Mouse (Mus musculus) forebrain, postnatal 0 days (tissue): ENCODE measurements around the gene Gm29133. TPM values are rescaled to one million over a fixed set of nuclear protein-coding genes. Genes with fewer than 3 reads are reported as not detected.

Experiments used
- ATAC-seq: fragments of 200-750 bp; cut with Nextera tagmentation; 2 replicates; pipeline ENCODE4 v1.8.0; 2017; ENCODE audit warnings: mild to moderate bottlenecking, moderate library complexity
- DNase-seq: peaks from one replicate; pipeline ENCODE4 v3.0.0-alpha.2; 2015
- H3K27ac ChIP-seq: fragments of 300-500 bp; sonication (generic); 2 replicates; pipeline ENCODE4 v1.5.1; 2014; ENCODE audit warnings: low read depth, mild to moderate bottlenecking, antibody characterized with exemption, low read length, moderate library complexity, mixed read lengths
- H3K27me3 ChIP-seq: fragments of 300-500 bp; sonication (generic); 2 replicates; pipeline ENCODE4 v1.6.1; 2014; ENCODE audit warnings: mild to moderate bottlenecking, low read length, mixed read lengths; ENCODE audit not compliant: insufficient read depth
- H3K36me3 ChIP-seq: fragments of 300-500 bp; sonication (generic); 2 replicates; pipeline ENCODE4 v1.6.1; 2014; ENCODE audit warnings: mild to moderate bottlenecking, moderate library complexity; ENCODE audit not compliant: insufficient read depth
- H3K4me1 ChIP-seq: fragments of 300-500 bp; sonication (generic); 2 replicates; pipeline ENCODE4 v1.6.1; 2014; ENCODE audit warnings: antibody characterized with exemption; ENCODE audit not compliant: insufficient read depth
- H3K4me2 ChIP-seq: fragments of 300-500 bp; sonication (generic); 2 replicates; pipeline ENCODE4 v1.6.1; 2014; ENCODE audit warnings: low read depth, mild to moderate bottlenecking, moderate library complexity
- H3K4me3 ChIP-seq: fragments of 300-500 bp; sonication (generic); 2 replicates; pipeline ENCODE4 v1.5.1; 2014; ENCODE audit warnings: low read depth, low read length, mixed read lengths
- H3K9ac ChIP-seq: fragments of 300-500 bp; sonication (generic); 2 replicates; pipeline ENCODE4 v1.6.1; 2014; ENCODE audit warnings: mild to moderate bottlenecking
- H3K9me3 ChIP-seq: fragments of 300-500 bp; sonication (generic); 2 replicates; pipeline ENCODE4 v1.6.1; 2016; ENCODE audit warnings: low read length
- CTCF ChIP-seq: sonication (generic); IDR thresholded peaks from 2 replicates; pipeline ENCODE4 v1.5.1; 2016; ENCODE audit warnings: antibody characterized with exemption, control low read depth, low read depth
- WGBS: fragments of 180-500 bp; shearing (Covaris S2); extraction: QIAGEN DNeasy Blood & Tissue Kit; methylation state at CpG from one replicate; pipeline ENCODE4 v1.1.7; 2014; 5-methylcytosine and 5-hydroxymethylcytosine counted together
- polyA plus RNA-seq: library from polyadenylated mRNA; unstranded; fragments of >200 nt; fragmentation: Nextera tagmentation; extraction: Ambion mirVana; gene quantifications from 2 replicates; pipeline ENCODE4 v1.2.1, GENCODE M21; 2015
- total RNA-seq: library from RNA; depleted of rRNA; stranded (reverse); fragments of >200 nt; gene quantifications from 2 replicates; pipeline ENCODE4 v1.2.3, GENCODE M21; 2014; rRNA removed

The Gm29133 gene
- total and polyA plus RNA-seq, 2 experiments from 2014 or later: not detected

- 86% methylated on average over 2 of the region's 2 CpGs for WGBS
- no peak for TF ChIP-seq CTCF
- Histone ChIP-seq H3K9me3 (no peaks in the 10 kb centered on the region), H3K36me3 (no peaks in the 10 kb centered on the region), H3K4me1 (no peaks in the 10 kb centered on the region), H3K27ac (no peak overlapping the region), H3K4me2 (no peak overlapping the region), H3K4me3 (no peak overlapping the region), H3K9ac (no peak overlapping the region), H3K27me3 (no peaks in the 10 kb centered on the region)
- DNase-seq (no peak), ATAC-seq (no peak)
These were observed 86.8 kb downstream of the Gm29133 start for GRCm38 (mm10) chr3:75834827-75835226.

- Histone ChIP-seq H3K4me3 (no peak overlapping the region), H3K4me1 (no peaks in the 10 kb centered on the region), H3K9ac (no peak overlapping the region), H3K9me3 (no peaks in the 10 kb centered on the region), H3K36me3 (no peaks in the 10 kb centered on the region), H3K27me3 (no peaks in the 10 kb centered on the region), H3K27ac (no peak overlapping the region), H3K4me2 (no peak overlapping the region)
- no peak for TF ChIP-seq CTCF
- ATAC-seq: no peak
- peak; percentile 8 for DNase-seq
- 82% methylated on average over 5 of the region's 5 CpGs for WGBS
These were observed 87.4 kb downstream of the Gm29133 start for GRCm38 (mm10) chr3:75835286-75835967.

Other genes starting within 250 kb of the Gm29133 start
- gene Pdcd10, start 191.3 kb upstream of the Gm29133 start, total RNA-seq: 65.7 and 71.9 TPM in 2 replicates
- gene Pdcd10, start 191.3 kb upstream of the Gm29133 start, polyA plus RNA-seq: 98.0 and 110 TPM in 2 replicates
- 110 and 112 TPM in 2 replicates for gene Serpini1, start 190.7 kb upstream of the Gm29133 start, total RNA-seq
- gene Serpini1, start 190.7 kb upstream of the Gm29133 start, polyA plus RNA-seq: 97.1 and 117 TPM in 2 replicates
- 16.3 and 24.8 TPM in 2 replicates for gene Golim4, start 208.8 kb downstream of the Gm29133 start, total RNA-seq
- 9.0 and 13.5 TPM in 2 replicates for gene Golim4, start 208.8 kb downstream of the Gm29133 start, polyA plus RNA-seq